14 mouse cellular contexts compared by ENCODE assay signal in genomic region chr6:55090639-55091038, GRCm38 (mm10). TPM values are rescaled to one million over a fixed set of nuclear protein-coding genes. Genes with fewer than 3 reads are reported as not detected.
DNase-seq lines count a peak whose midpoint lies in the region; ATAC-seq and TF ChIP-seq lines count a peak whose summit lies in the region.
"Had no signal": no experiment of that assay in that cellular context is flagged by ENCODE, and none has a peak within 500 bp of the region (broad histone marks: within the 10 kb centered on the region; RNA-seq: fewer than 3 reads in every experiment).

No protein-coding gene starts in this region.

- H3K27me3 ChIP-seq in kidney, postnatal 0 days (ENCODE audit: insufficient read depth, low read length), result no peaks in the 10 kb centered on the region
- H3K27me3 ChIP-seq: embryonic facial prominence, embryonic 15.5 days; limb, embryonic 15.5 days; midbrain, embryonic 15.5 days had no signal

- WGBS in kidney, postnatal 0 days, result 42% methylated on average over 4 of the region's 4 CpGs

- TF ChIP-seq CTCF in kidney, postnatal 0 days (IDR thresholded peaks at IDR 0.05; ENCODE audit: low read depth), result peak; percentile 18; the same call in 1 of the 2 replicates

- no peaks in the 10 kb centered on the region for H3K36me3 ChIP-seq in kidney, postnatal 0 days (ENCODE audit: insufficient read depth, low read length)
- H3K36me3 ChIP-seq: embryonic facial prominence, embryonic 15.5 days; limb, embryonic 15.5 days; midbrain, embryonic 15.5 days had no signal

- no peak overlapping the region for H3K4me2 ChIP-seq in kidney, postnatal 0 days (ENCODE audit: low read length)
- H3K4me2 ChIP-seq: embryonic facial prominence, embryonic 15.5 days; limb, embryonic 15.5 days; midbrain, embryonic 15.5 days had no signal

- no peak for ATAC-seq in kidney, postnatal 0 days (replicated peaks; ENCODE audit: low FRiP score, low read depth)
- no peak for ATAC-seq in cerebellum, adult (ENCODE audit: insufficient number of reproducible peaks, low FRiP score, low TSS enrichment)
- ATAC-seq: intestine, embryonic 16.5 days; midbrain, embryonic 15.5 days had no signal

- no peak overlapping the region for H3K9ac ChIP-seq in kidney, postnatal 0 days (ENCODE audit: low read depth, low read length)
- H3K9ac ChIP-seq: embryonic facial prominence, embryonic 15.5 days; limb, embryonic 15.5 days; midbrain, embryonic 15.5 days had no signal

- no peaks in the 10 kb centered on the region for H3K4me1 ChIP-seq in kidney, postnatal 0 days (replicated peaks; ENCODE audit: insufficient read depth, low read length)
- H3K4me1 ChIP-seq: embryonic facial prominence, embryonic 15.5 days; limb, embryonic 15.5 days; midbrain, embryonic 15.5 days had no signal

- no peaks in the 10 kb centered on the region for H3K9me3 ChIP-seq in kidney, postnatal 0 days (replicated peaks; ENCODE audit: low read length)
- H3K9me3 ChIP-seq: embryonic facial prominence, embryonic 15.5 days; limb, embryonic 15.5 days; midbrain, embryonic 15.5 days had no signal

- no peak overlapping the region for H3K27ac ChIP-seq in kidney, postnatal 0 days
- H3K27ac ChIP-seq: embryonic facial prominence, embryonic 15.5 days; limb, embryonic 15.5 days; midbrain, embryonic 15.5 days had no signal

- peak; percentile 12 for DNase-seq in adrenal gland, adult 2 months
- no peak for DNase-seq in adrenal gland, postnatal 25 days
- no peak for DNase-seq in kidney, postnatal 0 days (ENCODE audit: low spot score)
- DNase-seq in kidney, postnatal 14 days, result no peak
- peak; percentile 28 for DNase-seq in A20 (ENCODE audit: low read depth, low spot score)
- peak; percentile 10 for DNase-seq in c-Kit-positive CD71-negative TER-119-negative erythroid progenitor cells, embryonic 14.5 days (ENCODE audit: low read depth)
- DNase-seq in Muller cell, postnatal 12 days (ENCODE audit: inconsistent ontology term), result no peak
- DNase-seq: cerebellum, postnatal 25 days had no signal

- no peak overlapping the region for H3K4me3 ChIP-seq in kidney, postnatal 0 days (replicated peaks; ENCODE audit: low read depth, low read length)
- H3K4me3 ChIP-seq: embryonic facial prominence, embryonic 15.5 days; limb, embryonic 15.5 days; midbrain, embryonic 15.5 days had no signal

RNA-seq across cellular contexts. Expression of gene Crhr2, which starts 42.2 kb away (rescaled TPM):
- not detected for total RNA-seq in adrenal gland, adult 2 months (2021)
- polyA plus RNA-seq in adrenal gland, adult 2 months (2012; rRNA removed), result 0.22 and 0.23 TPM in 2 replicates
- total RNA-seq in adrenal gland, postnatal 25 days (2021), result not detected in 2 replicates
- polyA plus RNA-seq in kidney, postnatal 0 days (2015; fragmentation: Nextera tagmentation; extraction: Ambion mirVana), result 0.06 and 0.12 TPM in 2 replicates
- total RNA-seq: neutrophil, adult 5-6 weeks had no signal

RNA-seq across cellular contexts. Expression of gene Gars, which starts 52.8 kb away (rescaled TPM):
- total RNA-seq in adrenal gland, adult 2 months (2021), result 10 to 100 TPM; 78.6 to 92.2 TPM
- polyA plus RNA-seq in adrenal gland, adult 2 months (2012; rRNA removed), result 32.1 and 48.1 TPM in 2 replicates
- 81.7 and 85.7 TPM in 2 replicates for total RNA-seq in adrenal gland, postnatal 25 days (2021)
- polyA plus RNA-seq in kidney, postnatal 0 days (2015; fragmentation: Nextera tagmentation; extraction: Ambion mirVana), result 107 and 120 TPM in 2 replicates

Comparison
In these comparisons a context has a peak if more than half of its experiments do, and no peak if none do; other contexts are left out.
1. DNase-seq: peak in adrenal gland, adult 2 months (single experiment), A20 (single experiment) and c-Kit-positive CD71-negative TER-119-negative erythroid progenitor cells, embryonic 14.5 days (single experiment); none in adrenal gland, postnatal 25 days (single experiment), kidney, postnatal 0 days (single experiment), kidney, postnatal 14 days (single experiment) and Muller cell, postnatal 12 days (single experiment).